Mouse (Mus musculus): ENCODE measurements around the gene Abi3.
"Not testable (repeated sequence)": the region's sequence is repeated elsewhere in the genome, so short reads cannot be mapped to it uniquely, and the experiment has no call there.

The Abi3 gene

GRCm38 (mm10) chr11:95842074-95842681 is at the start of gene Abi3:
Gene Abi3 (minus strand): TSS chr11:95842476.
- peak; percentile 58 for DNase-seq (ENCODE audit: low read depth)

DNA sequence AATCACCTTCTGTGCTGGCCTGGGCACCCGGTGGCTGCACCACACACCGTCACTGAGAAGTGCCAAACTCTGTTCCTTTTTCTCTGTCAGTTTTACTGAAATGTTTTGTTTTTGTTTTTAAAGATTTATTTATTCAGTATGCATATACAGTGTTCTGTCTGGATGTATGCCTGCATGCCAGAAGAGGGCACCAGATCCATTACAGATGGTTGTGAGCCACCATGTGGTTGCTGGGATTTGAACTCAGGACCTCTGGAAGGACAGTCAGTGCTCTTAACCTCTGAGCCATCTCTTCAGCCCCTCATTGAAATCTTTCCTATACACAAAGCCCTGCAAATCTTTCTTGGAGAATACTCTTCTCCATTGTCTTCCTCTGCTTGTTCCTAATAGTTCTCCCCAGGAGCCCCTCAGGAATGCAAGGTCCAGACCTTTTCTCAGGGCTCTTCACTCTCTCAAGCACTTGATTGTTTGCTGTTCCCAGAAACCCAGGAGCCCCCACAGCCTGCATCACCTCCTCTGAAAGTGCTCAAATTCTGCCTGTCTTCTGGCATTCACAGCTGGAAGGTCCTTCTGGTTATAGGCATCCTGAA is 48.3 kb upstream of the Abi3 start:
- no peak for DNase-seq (ENCODE audit: low read depth)

DNA sequence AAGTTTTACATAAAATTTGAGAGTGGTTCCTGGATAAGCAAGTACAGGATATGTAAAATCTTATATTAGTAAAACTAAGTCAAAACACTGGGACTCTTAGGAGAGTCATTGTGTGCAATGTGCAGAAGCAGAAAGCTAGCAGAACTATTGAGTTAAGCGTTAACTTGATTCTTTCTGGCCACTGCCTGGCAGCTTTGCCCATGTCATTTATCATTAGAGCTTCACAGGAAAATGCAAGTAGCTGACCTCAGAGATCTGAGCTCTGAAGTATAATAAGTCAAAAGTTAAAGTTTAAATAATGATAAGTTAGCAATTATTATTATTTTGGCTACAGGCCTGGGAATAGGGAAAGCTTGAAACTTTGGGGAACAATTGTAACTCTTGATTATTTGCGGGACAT is 37.6 kb upstream of the Abi3 start:
- DNase-seq (ENCODE audit: low read depth) = not testable (repeated sequence)

GRCm38 (mm10) chr11:95876296-95876695 is 34.0 kb upstream of the Abi3 start:
- peak; percentile 80 for DNase-seq (ENCODE audit: low read depth)

DNA sequence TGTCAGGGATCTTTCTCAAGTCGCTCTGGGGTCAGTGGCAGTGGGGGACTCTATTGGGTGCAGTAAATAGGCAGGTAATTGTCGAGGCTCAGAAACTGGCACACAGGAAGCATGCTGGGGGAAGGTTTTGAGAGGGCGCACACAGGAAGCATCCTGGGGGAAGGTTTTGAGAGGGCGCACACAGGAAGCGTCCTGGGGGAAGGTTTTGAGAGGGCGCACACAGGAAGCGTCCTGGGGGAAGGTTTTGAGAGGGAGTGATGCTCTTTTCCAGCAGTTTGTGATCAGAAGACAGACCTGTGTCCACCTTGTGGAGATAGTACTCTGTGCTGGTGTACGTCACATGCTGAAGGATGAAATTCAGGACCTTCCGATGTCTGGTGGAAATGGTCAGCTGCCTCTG is 33.5 kb upstream of the Abi3 start:
- peak; percentile 72 for DNase-seq (ENCODE audit: low read depth)

DNA sequence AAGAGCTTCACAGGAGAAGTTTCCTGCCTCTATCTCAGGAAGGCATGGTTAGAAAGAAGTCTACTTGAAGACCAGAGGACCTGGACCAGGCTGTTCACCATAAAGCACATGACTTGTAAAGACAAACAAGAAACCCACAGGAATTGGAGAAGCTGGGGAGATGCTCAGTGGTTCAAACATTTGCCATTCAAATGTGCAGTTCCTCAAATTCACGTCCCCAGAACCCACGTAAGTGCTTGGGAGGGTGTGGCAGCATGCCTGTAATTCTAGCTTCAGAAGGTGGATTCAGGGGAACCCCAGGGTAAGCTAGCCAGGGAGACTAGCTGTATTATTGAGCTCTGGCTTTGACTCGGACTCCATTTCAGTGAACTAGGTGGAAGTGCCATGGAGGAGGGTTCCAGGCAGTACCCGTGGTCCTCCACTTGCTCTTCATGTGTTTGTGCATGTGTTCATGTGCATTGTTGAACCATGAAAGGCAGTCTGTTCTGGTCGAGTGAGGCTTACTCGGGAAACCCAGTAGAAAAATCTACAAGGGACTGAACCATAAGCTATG is 27.7 kb upstream of the Abi3 start:
- DNase-seq (ENCODE audit: low read depth) = peak; percentile 57

DNA sequence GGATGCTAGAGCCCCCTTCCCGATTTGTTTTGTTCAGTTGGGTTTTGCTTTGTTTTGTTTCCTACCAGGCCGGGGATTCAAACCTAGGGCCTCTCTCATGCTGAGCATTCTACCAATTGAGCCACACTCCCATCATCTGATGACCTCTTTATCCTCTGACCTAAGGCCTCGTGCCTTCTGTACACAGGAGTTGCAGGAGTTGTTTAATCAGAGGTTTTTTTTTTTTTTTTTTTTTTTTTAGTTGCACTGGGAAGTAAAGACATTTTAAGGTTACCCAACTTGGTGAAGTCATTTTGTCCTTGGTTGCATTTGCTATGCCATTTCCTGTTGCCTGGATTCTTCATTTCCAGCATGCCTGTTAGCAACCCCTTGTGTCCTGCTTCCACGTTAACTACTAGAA is 27.2 kb upstream of the Abi3 start:
- peak; percentile 27 for DNase-seq (ENCODE audit: low read depth)

DNA sequence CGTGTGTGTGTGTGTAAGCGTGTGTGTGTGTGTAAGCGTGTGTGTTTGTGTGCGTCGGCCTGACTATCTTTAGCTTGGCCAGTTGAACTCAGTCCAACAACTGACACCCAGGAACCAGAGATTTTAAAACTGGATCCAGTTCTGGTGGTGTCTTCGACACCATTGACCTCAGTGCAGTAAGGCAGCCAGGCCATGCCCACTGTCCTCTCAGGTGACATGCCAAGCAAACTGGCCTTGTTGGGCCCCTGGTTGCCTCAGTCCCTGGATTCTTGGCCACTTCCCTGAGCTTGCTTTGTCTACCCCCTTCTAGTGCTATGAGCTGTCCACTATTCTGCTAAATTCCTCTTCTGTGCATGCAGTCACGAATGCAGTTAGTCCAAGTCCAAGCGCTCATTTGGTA is 19.1 kb upstream of the Abi3 start:
- DNase-seq (ENCODE audit: low read depth) = no peak

DNA sequence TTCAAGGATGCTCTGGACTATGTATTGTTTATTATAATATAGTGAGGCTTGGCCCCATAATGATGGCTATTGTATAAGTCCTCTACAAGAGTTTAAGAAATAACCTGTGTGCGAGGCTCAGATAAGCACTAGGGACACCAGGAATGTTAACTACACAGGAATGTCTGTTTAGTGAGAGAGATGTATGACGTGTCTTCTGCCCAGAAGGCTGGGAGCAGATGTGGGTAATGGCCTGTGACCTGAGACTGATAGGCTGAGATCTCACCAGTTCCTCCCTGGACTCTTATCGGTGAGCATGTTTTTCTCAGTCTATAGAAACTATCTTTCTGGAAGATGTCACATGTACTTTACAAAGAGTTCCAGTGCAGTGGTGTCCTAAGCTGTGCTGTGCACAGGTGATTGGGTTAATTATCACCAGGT is 17.8 kb upstream of the Abi3 start:
- DNase-seq (ENCODE audit: low read depth) = peak; percentile 47

DNA sequence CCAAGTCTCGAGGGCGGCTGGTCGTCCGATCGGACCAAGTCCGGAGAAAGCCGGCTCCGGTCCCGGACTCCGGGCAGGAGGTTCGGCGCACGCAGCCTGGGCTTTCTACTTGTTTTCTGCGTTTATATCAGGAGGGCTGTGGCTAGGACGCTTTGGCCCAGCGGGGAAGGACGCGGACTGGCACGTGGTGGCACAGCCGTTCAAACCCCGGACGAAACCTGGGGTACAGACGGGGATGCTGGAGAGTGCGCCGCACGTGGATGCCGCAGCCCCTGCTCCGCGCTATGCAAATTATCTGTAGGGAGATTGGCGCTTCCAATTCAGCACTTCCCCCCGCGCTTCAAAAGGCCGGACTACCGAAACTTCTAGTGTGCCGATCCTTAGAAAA is 17.2 kb upstream of the Abi3 start:
- peak; percentile 85 for DNase-seq (ENCODE audit: low read depth)

DNA sequence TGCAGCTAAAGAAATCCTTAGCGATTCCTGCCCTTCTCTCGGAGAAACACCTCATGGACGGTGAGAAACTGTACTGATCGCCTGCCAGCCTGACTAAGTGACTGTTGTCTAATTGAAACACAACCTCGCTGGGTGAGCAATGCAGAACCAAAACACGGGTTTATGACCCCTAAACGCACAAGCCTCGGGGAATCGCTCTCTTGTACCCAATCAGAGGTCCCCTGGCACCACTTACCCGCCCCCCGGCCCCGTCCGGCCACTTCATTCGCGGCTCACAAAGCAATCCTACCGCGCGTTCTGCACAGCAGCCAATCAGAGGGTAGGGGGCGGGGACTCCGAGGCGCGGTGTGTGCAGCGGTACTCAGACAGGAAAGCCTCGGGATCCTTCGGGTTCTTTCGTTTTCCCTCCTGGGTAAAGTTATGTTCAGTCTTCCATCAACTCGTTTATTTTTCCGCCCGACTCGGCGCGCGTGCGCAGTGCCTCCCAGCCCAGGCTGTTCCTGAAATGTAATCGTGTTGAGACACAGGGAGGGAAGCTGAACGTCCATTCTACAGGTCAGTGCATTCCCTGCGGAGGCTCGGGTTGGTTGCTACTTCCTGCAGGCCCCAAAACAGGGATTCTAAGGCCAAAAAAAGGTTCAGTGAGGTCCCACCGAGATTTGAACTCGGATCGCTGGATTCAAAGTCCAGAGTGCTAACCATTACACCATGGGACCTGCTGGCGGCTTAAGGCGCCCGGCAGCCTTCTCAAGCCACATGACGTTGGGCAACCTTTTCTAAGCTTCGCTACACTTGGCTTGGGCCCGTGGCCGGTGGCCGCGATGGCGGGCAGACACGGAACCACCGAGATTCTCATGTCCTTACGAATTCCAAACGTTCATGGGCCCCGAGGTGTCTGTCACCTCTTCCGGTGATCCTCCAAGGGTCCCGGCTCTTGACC is 16.5 kb upstream of the Abi3 start:
- peak; percentile 99 for DNase-seq (ENCODE audit: low read depth)

DNA sequence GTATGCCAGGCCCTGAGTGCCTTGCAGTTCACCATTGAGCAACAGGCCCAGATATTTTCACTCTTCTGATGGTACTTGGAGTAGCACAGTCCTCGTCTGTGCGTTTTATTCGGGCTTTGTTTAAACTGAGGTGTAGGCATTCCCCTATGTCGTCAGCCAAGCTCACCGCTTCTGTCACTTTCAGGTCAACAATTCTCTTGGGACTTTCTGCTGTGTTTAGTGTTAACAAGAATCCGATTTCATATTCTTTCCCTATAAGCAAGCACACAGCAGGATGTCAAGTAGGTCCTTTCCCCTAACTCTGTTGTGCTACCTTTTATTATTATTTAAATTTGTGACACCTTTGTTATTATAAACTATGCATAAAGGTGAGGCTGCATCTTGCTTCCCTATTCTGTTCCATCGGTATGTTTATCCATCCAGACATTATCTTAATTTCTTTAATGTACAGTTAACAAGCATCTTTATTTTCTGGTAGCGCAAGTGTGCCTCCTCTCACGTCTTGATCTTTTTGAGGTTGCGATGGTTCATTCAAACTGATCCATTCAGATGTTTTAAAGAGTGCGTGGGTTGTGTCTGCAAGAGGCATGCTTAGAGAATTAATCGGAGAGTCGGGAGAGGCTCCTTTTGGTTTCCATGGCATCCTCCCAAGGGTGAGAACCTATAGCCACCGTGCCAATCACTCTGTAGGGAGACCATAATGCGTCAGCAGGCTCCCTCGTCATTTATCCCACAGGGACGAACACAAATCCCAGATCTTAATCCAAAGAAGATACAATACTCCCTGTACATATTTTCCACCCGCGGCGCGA is 15.6 kb upstream of the Abi3 start:
- no peak for DNase-seq (ENCODE audit: low read depth)

DNA sequence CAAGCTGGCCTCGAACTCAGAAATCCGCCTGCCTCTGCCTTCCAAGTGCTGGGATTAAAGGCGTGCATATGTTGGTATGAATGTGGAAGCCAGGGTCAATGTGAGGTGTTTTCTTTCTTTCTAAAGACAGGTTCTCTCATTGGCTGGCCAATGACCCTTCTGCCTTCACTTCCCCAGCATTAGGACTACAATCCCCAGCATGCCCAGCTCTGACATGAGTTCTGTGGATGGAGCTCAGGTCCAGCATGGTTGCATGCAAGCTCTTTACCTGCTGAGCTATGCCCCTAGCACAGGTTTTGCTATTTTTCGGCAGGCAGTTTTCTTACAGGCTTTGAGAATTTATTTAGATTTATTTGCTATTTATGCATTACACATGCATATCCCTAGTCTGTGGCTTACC is 15.0 kb upstream of the Abi3 start:
- DNase-seq (ENCODE audit: low read depth) = peak; percentile 31

- peak; percentile 69 for DNase-seq (ENCODE audit: low read depth)
Measured at GRCm38 (mm10) chr11:95853684-95854083, 11.4 kb upstream of the Abi3 start.

DNA sequence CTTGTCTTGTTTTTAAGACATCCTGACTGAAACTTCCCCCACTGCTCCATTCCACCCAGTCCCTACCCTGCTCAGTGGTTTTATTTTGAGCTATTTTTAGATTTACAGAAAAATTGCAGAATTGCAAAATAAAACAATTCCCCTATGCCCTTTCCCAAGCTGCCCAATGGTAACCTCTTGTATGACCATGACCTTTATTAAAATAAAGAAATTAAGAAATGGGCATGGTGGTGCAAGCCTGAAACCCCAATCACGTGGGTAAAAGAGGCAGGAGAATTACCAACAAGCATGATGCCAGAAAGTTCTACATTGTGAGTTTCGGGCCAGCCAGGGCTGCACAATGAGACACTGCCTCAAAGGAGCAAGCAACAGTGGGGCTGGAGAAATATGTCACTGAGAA is 8.6 kb upstream of the Abi3 start:
- no peak for DNase-seq (ENCODE audit: low read depth)

DNA sequence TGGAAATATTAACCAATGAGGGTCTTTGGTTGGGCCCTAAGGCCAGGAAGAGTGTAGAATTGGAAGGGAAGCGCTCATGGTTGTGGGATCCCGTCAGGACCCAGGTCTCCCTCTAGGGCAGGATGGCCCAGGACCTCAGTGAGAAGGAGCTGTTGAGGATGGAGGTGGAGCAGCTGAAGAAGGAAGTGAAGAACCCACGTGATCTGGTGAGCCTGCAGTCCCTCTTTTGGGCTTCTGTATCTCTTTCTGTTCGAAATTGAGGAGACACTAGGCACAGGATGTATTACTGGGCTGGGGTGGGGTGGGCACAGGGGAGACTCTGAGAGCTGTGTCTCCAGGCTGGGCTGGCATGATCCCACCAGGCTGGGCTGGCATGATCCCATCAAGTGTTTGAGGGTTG is 2.7 kb upstream of the Abi3 start:
- no peak for DNase-seq (ENCODE audit: low read depth)

DNA sequence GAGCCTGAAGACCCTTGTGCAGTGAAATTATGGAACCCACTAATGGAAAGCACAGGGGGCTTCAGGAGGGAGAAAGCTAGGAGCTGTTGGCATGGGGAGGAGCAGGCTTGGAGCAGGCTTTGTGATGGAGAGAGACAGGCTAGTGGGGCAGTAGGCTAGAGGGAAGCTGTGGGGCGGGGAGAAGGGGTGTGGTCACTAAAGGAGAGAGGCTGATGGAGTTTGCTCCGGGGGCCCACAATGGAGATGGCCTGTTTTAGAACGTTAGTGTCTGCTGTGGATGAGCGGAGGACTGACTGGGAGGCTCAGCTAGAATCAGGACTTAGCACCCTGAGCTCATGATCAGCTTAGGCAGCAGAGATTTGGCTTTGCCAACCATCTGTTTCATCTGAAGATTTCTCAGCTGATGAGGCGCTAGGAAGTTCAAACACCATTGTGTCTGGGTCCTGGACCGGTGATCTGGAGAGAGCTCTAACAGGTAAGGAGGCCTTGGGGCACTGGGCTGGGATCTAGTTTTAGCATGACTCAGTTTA is 1.2 kb upstream of the Abi3 start:
- no peak for DNase-seq (ENCODE audit: low read depth)

GRCm38 (mm10) chr11:95842953-95843352 is 677 bp upstream of the Abi3 start:
- peak; percentile 70 for DNase-seq (ENCODE audit: low read depth)

DNA sequence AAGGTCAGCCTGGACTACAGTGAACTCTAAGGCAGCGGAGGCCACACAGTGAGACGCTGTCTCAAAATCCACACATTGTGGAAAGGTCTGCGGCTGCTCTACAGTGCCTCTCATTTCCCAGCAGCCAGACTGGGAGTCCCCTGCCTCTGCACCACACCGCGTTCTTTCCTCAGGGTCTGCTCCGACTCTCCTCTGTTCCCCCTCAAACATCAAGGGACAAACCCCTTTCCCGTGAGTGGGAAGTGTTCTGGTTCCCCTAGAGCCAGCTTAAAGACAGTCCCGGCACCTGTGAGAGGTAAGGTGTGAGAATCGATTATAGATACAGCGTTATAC is 812 bp downstream of the Abi3 start:
- no peak for DNase-seq (ENCODE audit: low read depth)

DNA sequence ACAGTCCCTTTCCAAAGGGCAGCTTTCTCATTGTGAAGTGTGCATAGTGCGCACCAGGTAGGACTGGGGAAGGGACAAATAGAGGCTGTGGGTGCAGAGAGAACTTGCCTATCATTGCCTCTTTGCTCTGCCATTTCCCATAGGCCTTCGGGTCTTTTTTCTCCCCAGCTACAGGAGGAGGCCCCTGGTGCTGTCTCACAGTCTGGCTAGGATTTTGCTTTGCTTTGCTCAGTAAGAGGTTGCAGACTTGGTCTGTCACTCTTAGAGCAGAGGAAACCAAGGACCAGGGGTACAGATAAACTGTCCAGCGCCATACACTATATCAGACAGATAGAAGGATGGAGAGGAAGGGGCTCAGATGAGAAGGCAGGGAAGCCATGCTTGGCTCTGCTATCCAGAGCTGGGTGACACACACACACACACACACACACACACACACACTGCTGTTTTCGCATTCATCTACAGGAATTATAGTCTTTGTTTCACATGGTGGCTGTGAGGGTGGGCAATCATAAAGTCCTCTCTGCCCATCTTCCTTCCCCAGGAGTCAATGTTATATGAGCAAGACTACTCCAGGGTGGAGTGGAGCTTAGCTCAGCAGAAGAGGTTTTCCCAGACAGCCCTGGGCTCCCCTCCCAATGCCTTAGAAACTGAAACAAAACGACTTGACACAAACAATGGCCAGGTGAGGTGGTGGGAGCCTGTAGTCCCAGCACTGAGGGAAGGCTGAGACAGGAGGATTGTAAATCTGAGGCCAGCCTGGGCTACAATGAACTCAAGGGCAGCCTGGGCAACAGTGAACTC is 1.4 kb downstream of the Abi3 start:
- no peak for DNase-seq (ENCODE audit: low read depth)

Measured in 416B (cell line).